20 mouse cellular contexts compared by ENCODE assay signal in genomic region chr4:26354616-26355015, GRCm38 (mm10). TPM values are rescaled to one million over a fixed set of nuclear protein-coding genes. Genes with fewer than 3 reads are reported as not detected.
A peak's percentile ranks its signal among the peaks of the same experiment; 100 is the strongest.
DNase-seq lines count a peak whose midpoint lies in the region; ATAC-seq and TF ChIP-seq lines count a peak whose summit lies in the region.
"Had no signal": no experiment of that assay in that cellular context is flagged by ENCODE, and none has a peak within 500 bp of the region (broad histone marks: within the 10 kb centered on the region; RNA-seq: fewer than 3 reads in every experiment).

No protein-coding gene starts in this region.

- intact Hi-C loops in heart, adult 2 months (cut with DNase I): no loop called here

- 25% methylated on average over 2 of the region's 2 CpGs for WGBS in cerebellum, adult 2 months
- WGBS in forebrain, embryonic 16.5 days: 89% methylated on average over 2 of the region's 2 CpGs
- 85% methylated on average over 2 of the region's 2 CpGs for WGBS in intestine, embryonic 16.5 days
- WGBS in heart, adult 2 months: 91% methylated on average over 2 of the region's 2 CpGs

- no peaks in the 10 kb centered on the region for H3K79me2 ChIP-seq in heart, adult 2 months (replicated peaks; ENCODE audit: control insufficient read depth, insufficient read depth, low read length)

- TF ChIP-seq EP300 in heart, adult 2 months (IDR thresholded peaks at IDR 0.05; ENCODE audit: insufficient read depth, low read depth, low read length): no peak

- no peak overlapping the region for H3K9ac ChIP-seq in forebrain, embryonic 16.5 days (replicated peaks; ENCODE audit: low read depth, low read length)
- no peak overlapping the region for H3K9ac ChIP-seq in intestine, embryonic 16.5 days (ENCODE audit: low read depth, low read length)
- no peak overlapping the region for H3K9ac ChIP-seq in heart, adult 2 months (ENCODE audit: low read depth, low read length)
- H3K9ac ChIP-seq: liver, embryonic 13.5 days; lung, embryonic 15.5 days had no signal

- ATAC-seq in forebrain, embryonic 16.5 days: peak; percentile 90
- ATAC-seq in intestine, embryonic 16.5 days: no peak
- ATAC-seq: hindbrain, embryonic 16.5 days had no signal

- TF ChIP-seq CTCF in cerebellum, adult 2 months (IDR thresholded peaks at IDR 0.05; ENCODE audit: borderline replicate concordance, insufficient read depth, low read depth, low read length): no peak
- no peak for TF ChIP-seq CTCF in heart, adult 2 months (IDR thresholded peaks at IDR 0.05)

- DNase-seq in layer of hippocampus, adult 11-12 months (ENCODE audit: low spot score): peak; percentile 41
- DNase-seq in layer of hippocampus, adult 9-10 months (ENCODE audit: low spot score): no peak
- DNase-seq in cerebellum, adult 2 months: peak; percentile 60 to 86
- peak; percentile 26 for DNase-seq in telencephalon, adult 2 months (ENCODE audit: low read depth, low spot score)
- DNase-seq in kidney, adult 18-20 months: no peak
- DNase-seq in heart, adult 2 months: no peak
- DNase-seq: adrenal gland, postnatal 25 days; heart, postnatal 14 days; kidney, adult 8-10 months; kidney, postnatal 36 days; liver, embryonic 13.5 days; midbrain, embryonic 14.5 days; thymus, adult 2 months had no signal

- no peaks in the 10 kb centered on the region for H3K27me3 ChIP-seq in cerebellum, adult 2 months (ENCODE audit: control insufficient read depth, insufficient read depth, low read length)
- no peaks in the 10 kb centered on the region for H3K27me3 ChIP-seq in forebrain, embryonic 16.5 days (replicated peaks; ENCODE audit: control insufficient read depth, insufficient read depth, low read length)
- H3K27me3 ChIP-seq in intestine, embryonic 16.5 days (replicated peaks; ENCODE audit: control insufficient read depth, insufficient read depth, low read length): no peaks in the 10 kb centered on the region
- H3K27me3 ChIP-seq in heart, adult 2 months (ENCODE audit: control insufficient read depth, insufficient read depth, low read length): no peaks in the 10 kb centered on the region
- H3K27me3 ChIP-seq: liver, embryonic 13.5 days; lung, embryonic 15.5 days had no signal

- no peak for TF ChIP-seq POLR2A in cerebellum, adult 2 months (IDR thresholded peaks at IDR 0.05; ENCODE audit: borderline replicate concordance, insufficient read depth, low read length)
- TF ChIP-seq POLR2A in heart, adult 2 months (IDR thresholded peaks at IDR 0.05; ENCODE audit: insufficient read depth, low read depth, low read length): no peak

- H3K4me2 ChIP-seq in forebrain, embryonic 16.5 days (ENCODE audit: low read length): no peak overlapping the region
- no peak overlapping the region for H3K4me2 ChIP-seq in intestine, embryonic 16.5 days (ENCODE audit: low read depth, low read length)
- H3K4me2 ChIP-seq: heart, embryonic 11.5 days; liver, embryonic 13.5 days; lung, embryonic 15.5 days had no signal

- H3K9me3 ChIP-seq in forebrain, embryonic 16.5 days (ENCODE audit: control insufficient read depth, low read length): no peaks in the 10 kb centered on the region
- no peaks in the 10 kb centered on the region for H3K9me3 ChIP-seq in intestine, embryonic 16.5 days (ENCODE audit: control insufficient read depth, low read length)
- H3K9me3 ChIP-seq: liver, embryonic 13.5 days; lung, embryonic 15.5 days had no signal

- peak overlapping the region; percentile 77 for H3K27ac ChIP-seq in cerebellum, adult 2 months (ENCODE audit: insufficient read depth, low read length)
- H3K27ac ChIP-seq in forebrain, embryonic 16.5 days (ENCODE audit: low read length): no peak overlapping the region
- no peak overlapping the region for H3K27ac ChIP-seq in intestine, embryonic 16.5 days (ENCODE audit: low read length)
- no peak overlapping the region for H3K27ac ChIP-seq in heart, adult 2 months
- H3K27ac ChIP-seq: liver, embryonic 13.5 days; lung, embryonic 15.5 days; macrophage had no signal

- no peak overlapping the region for H3K4me3 ChIP-seq in cerebellum, adult 2 months (replicated peaks; ENCODE audit: insufficient read depth, low read depth, low read length)
- no peak overlapping the region for H3K4me3 ChIP-seq in forebrain, embryonic 16.5 days (replicated peaks; ENCODE audit: low read length)
- H3K4me3 ChIP-seq in intestine, embryonic 16.5 days (ENCODE audit: low read length): no peak overlapping the region
- H3K4me3 ChIP-seq in heart, adult 2 months: no peak overlapping the region
- H3K4me3 ChIP-seq: erythroblast, embryonic 14.5 days; liver, embryonic 13.5 days; lung, embryonic 15.5 days had no signal

- no peaks in the 10 kb centered on the region for H3K36me3 ChIP-seq in forebrain, embryonic 16.5 days (ENCODE audit: control insufficient read depth, insufficient read depth)
- H3K36me3 ChIP-seq in intestine, embryonic 16.5 days (ENCODE audit: control insufficient read depth, insufficient read depth, low read length): no peaks in the 10 kb centered on the region
- no peaks in the 10 kb centered on the region for H3K36me3 ChIP-seq in heart, adult 2 months (ENCODE audit: control insufficient read depth, insufficient read depth, low read length)
- H3K36me3 ChIP-seq: liver, embryonic 13.5 days; lung, embryonic 15.5 days had no signal

- H3K4me1 ChIP-seq in cerebellum, adult 2 months (ENCODE audit: control insufficient read depth, insufficient read depth, low read length): peaks cover 3% of the 10 kb centered on the region
- no peaks in the 10 kb centered on the region for H3K4me1 ChIP-seq in forebrain, embryonic 16.5 days (replicated peaks; ENCODE audit: control insufficient read depth, insufficient read depth, low read length)
- H3K4me1 ChIP-seq in intestine, embryonic 16.5 days (ENCODE audit: control insufficient read depth, insufficient read depth, low read length): no peaks in the 10 kb centered on the region
- no peaks in the 10 kb centered on the region for H3K4me1 ChIP-seq in heart, adult 2 months (ENCODE audit: control insufficient read depth, insufficient read depth, low read length)
- H3K4me1 ChIP-seq: liver, embryonic 13.5 days; lung, embryonic 15.5 days had no signal

RNA-seq across cellular contexts. Expression of gene Manea, which starts 7.9 kb away (rescaled TPM):
- 15.6 and 16.5 TPM in 2 replicates for polyA plus RNA-seq in cerebellum, adult 2 months (2012; rRNA removed)
- polyA plus RNA-seq in forebrain, embryonic 16.5 days (2015; fragmentation: Nextera tagmentation; extraction: Ambion mirVana): 15.1 and 17.7 TPM in 2 replicates
- 8.8 TPM in 2 replicates for polyA plus RNA-seq in intestine, embryonic 16.5 days (2015; fragmentation: Nextera tagmentation; extraction: Ambion mirVana)
- total RNA-seq in heart, adult 2 months (2021): 10 to 100 TPM; 16.4 to 16.7 TPM
- 5.7 and 7.6 TPM in 2 replicates for polyA plus RNA-seq in heart, adult 2 months (2012; rRNA removed)

Comparison
In these comparisons a context has a peak if more than half of its experiments do, and no peak if none do; other contexts are left out.
1. DNase-seq: peak in layer of hippocampus, adult 11-12 months (single experiment), cerebellum, adult 2 months (2 of 2) and telencephalon, adult 2 months (single experiment); none in layer of hippocampus, adult 9-10 months (single experiment), kidney, adult 18-20 months (single experiment) and heart, adult 2 months (0 of 2).